Mouse (Mus musculus) neural tube, embryonic 15.5 days (tissue): ENCODE results near the gene Rbm3. TPM values are rescaled to one million over a fixed set of nuclear protein-coding genes. Genes with fewer than 3 reads are reported as not detected.

Experiments used
- ATAC-seq: fragments of 200-750 bp; cut with Nextera tagmentation; 2 replicates; pipeline ENCODE4 v1.8.0; 2017; ENCODE audit warnings: mild to moderate bottlenecking, moderate TSS enrichment, moderate library complexity; ENCODE audit not compliant: low FRiP score
- H3K27ac ChIP-seq: fragments of 300-500 bp; sonication (generic); replicated peaks from 2 replicates; pipeline ENCODE4 v1.5.1; 2015; ENCODE audit warnings: mild to moderate bottlenecking, inconsistent platforms
- H3K27me3 ChIP-seq: fragments of 300-500 bp; sonication (generic); replicated peaks from 2 replicates; pipeline ENCODE4 v1.6.1; 2015; ENCODE audit warnings: inconsistent platforms
- H3K36me3 ChIP-seq: fragments of 300-500 bp; sonication (generic); 2 replicates; pipeline ENCODE4 v1.6.1; 2015; ENCODE audit warnings: inconsistent platforms
- H3K4me1 ChIP-seq: fragments of 300-500 bp; sonication (generic); 2 replicates; pipeline ENCODE4 v1.6.1; 2015; ENCODE audit warnings: inconsistent platforms
- H3K4me2 ChIP-seq: fragments of 300-500 bp; sonication (generic); 2 replicates; pipeline ENCODE4 v1.6.1; 2015; ENCODE audit warnings: inconsistent platforms, mild to moderate bottlenecking, moderate library complexity
- H3K4me3 ChIP-seq: fragments of 300-500 bp; sonication (generic); replicated peaks from 2 replicates; pipeline ENCODE4 v1.5.1; 2015; ENCODE audit warnings: mild to moderate bottlenecking, inconsistent platforms
- H3K9ac ChIP-seq: fragments of 300-500 bp; sonication (generic); replicated peaks from 2 replicates; pipeline ENCODE4 v1.6.1; 2015; ENCODE audit warnings: mild to moderate bottlenecking, inconsistent platforms
- H3K9me3 ChIP-seq: fragments of 300-500 bp; sonication (generic); replicated peaks from 2 replicates; pipeline ENCODE4 v1.6.1; 2016; ENCODE audit warnings: inconsistent platforms
- WGBS: fragments of 180-500 bp; shearing (Covaris S2); methylation state at CpG from one replicate; pipeline ENCODE4 v1.1.7; 2015; ENCODE audit warnings: mixed read lengths; 5-methylcytosine and 5-hydroxymethylcytosine counted together
- polyA plus RNA-seq: library from polyadenylated mRNA; unstranded; fragments of >200 nt; fragmentation: Nextera tagmentation; extraction: Ambion mirVana; gene quantifications from 2 replicates; pipeline ENCODE4 v1.2.1, GENCODE M21; 2015

The Rbm3 gene
- polyA plus RNA-seq, 1 experiment from 2014 or later: 309 TPM

DNA sequence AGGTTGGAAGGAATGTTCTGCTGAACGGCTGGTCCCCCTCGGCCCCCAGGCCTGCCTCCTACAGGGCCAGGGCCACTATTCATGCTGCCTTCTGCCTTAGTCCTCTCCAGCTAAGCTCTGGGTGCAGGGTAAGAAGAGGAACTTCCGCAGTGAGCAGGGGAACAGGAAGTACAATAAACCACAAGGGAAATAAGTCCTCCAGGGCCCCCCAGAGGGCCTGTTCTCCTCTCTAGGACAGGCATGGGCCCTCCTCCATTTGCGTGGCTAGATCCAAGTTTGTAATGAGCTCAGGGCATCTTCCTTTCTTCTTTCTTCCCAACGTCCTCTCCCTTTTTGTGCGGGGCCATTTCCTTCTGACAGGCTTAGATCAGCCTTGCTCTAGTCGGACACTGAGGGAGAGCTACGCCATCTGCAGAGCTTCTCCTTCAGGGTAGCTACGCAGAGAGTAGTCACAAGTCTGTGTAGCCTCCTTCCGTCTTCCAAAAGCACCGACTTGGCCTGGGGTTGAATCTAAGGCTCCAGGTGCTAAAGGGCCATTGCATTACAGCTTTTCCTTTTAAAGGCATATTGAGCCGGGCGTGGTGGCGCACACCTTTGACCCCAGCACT lies 55.2 kb downstream of the Rbm3 start, which contains the start of gene Was:
Was (minus strand) TSS at position 153 of the 608 bp plus-strand sequence.
- 88% methylated on average over 13 of the region's 14 CpGs for WGBS
- no peak within 1 kb of the TSS for H3K27ac ChIP-seq
- no peak within 1 kb of the TSS for H3K4me2 ChIP-seq
- no peaks in the 10 kb centered on the region for H3K4me1 ChIP-seq
- no peaks in the 10 kb centered on the region for H3K36me3 ChIP-seq
- H3K9me3 ChIP-seq: no peaks in the 10 kb centered on the region
- no peak within 1 kb of the TSS for H3K4me3 ChIP-seq
- ATAC-seq: no peak
- no peak within 1 kb of the TSS for H3K9ac ChIP-seq
- H3K27me3 ChIP-seq: no peaks in the 10 kb centered on the region

GRCm38 (mm10) chrX:8089746-8090145 lies 55.9 kb downstream of the Rbm3 start:
- no peaks in the 10 kb centered on the region for H3K27me3 ChIP-seq
- no peak overlapping the region for H3K9ac ChIP-seq
- H3K4me2 ChIP-seq: no peak overlapping the region
- no peak overlapping the region for H3K27ac ChIP-seq
- no peaks in the 10 kb centered on the region for H3K36me3 ChIP-seq
- H3K4me3 ChIP-seq: no peak overlapping the region
- ATAC-seq: no peak
- H3K9me3 ChIP-seq: no peaks in the 10 kb centered on the region
- H3K4me1 ChIP-seq: no peaks in the 10 kb centered on the region
- WGBS: 91% methylated on average over 3 of the region's 3 CpGs

Other genes with a start within 250 kb of the Rbm3 start
- gene Pqbp1, start 246.6 kb downstream of the Rbm3 start, polyA plus RNA-seq: 194 and 201 TPM in 2 replicates
- 152 TPM in 2 replicates for gene Timm17b, start 246.5 kb downstream of the Rbm3 start, polyA plus RNA-seq
- gene Gm10491, start 238.0 kb downstream of the Rbm3 start, polyA plus RNA-seq: not detected in 2 replicates
- gene Gm10490, start 236.3 kb downstream of the Rbm3 start, polyA plus RNA-seq: not detected in 2 replicates
- gene Pcsk1n, start 226.1 kb downstream of the Rbm3 start, polyA plus RNA-seq: 292 and 368 TPM in 2 replicates
- gene Eras, start 217.3 kb downstream of the Rbm3 start, polyA plus RNA-seq: 0.28 TPM in 1 of 2 replicates, not detected in the other
- 57.4 and 61.3 TPM in 2 replicates for gene Hdac6, start 198.0 kb downstream of the Rbm3 start, polyA plus RNA-seq
- 3.1 TPM in 1 of 2 replicates, not detected in the other for gene Gata1, start 167.8 kb downstream of the Rbm3 start, polyA plus RNA-seq
- gene Glod5, start 127.4 kb downstream of the Rbm3 start, polyA plus RNA-seq: 0.28 and 0.88 TPM in 2 replicates
- 34.6 and 42.5 TPM in 2 replicates for gene Suv39h1, start 71.1 kb downstream of the Rbm3 start, polyA plus RNA-seq
- gene Was, start 55.4 kb downstream of the Rbm3 start, polyA plus RNA-seq: 0.14 and 2.0 TPM in 2 replicates
- gene Wdr13, start 13.0 kb downstream of the Rbm3 start, polyA plus RNA-seq: 56.2 and 64.9 TPM in 2 replicates
- gene Tbc1d25, start 30.3 kb upstream of the Rbm3 start, polyA plus RNA-seq: 22.7 and 23.3 TPM in 2 replicates
- 32.1 and 36.2 TPM in 2 replicates for gene Ebp, start 47.6 kb upstream of the Rbm3 start, polyA plus RNA-seq
- gene Porcn, start 60.6 kb upstream of the Rbm3 start, polyA plus RNA-seq: 41.9 and 48.9 TPM in 2 replicates
- 44.7 and 47.1 TPM in 2 replicates for gene Ftsj1, start 106.5 kb upstream of the Rbm3 start, polyA plus RNA-seq
- gene Slc38a5, start 125.3 kb upstream of the Rbm3 start, polyA plus RNA-seq: 36.8 and 41.2 TPM in 2 replicates
- gene Ssxb10, start 181.5 kb upstream of the Rbm3 start, polyA plus RNA-seq: not detected in 2 replicates
- not detected in 2 replicates for gene Ssxb9, start 221.1 kb upstream of the Rbm3 start, polyA plus RNA-seq